ENCODE assay signal across 12 mouse cellular contexts in the genomic region with DNA sequence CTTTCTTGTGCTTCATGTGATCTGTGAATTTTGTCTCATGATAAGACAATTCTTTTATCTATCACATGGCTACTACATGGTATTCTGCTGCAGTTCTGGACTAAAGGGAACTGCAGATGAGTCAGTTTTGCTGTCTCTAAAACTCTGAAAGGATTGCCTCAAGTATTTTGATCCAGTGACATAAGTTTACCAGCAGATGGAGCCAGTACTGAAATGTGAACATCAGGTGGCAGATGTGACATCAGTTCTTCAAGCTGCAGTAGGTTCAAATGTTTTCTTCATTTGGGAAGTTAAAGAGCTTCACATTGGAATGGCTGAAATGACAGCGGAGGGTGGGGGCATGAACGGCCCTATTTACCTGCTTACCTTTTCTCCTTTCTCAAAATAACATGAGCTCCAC.
DNase-seq lines count a peak whose midpoint lies in the region; ATAC-seq and TF ChIP-seq lines count a peak whose summit lies in the region.
"Had no signal": no experiment of that assay in that cellular context is flagged by ENCODE, and none has a peak within 500 bp of the region (broad histone marks: within the 10 kb centered on the region; RNA-seq: fewer than 3 reads in every experiment).

No protein-coding gene starts in this region.

- H3K27me3 ChIP-seq in liver, adult 2 months (ENCODE audit: control insufficient read depth, insufficient read depth, low read length): no peaks in the 10 kb centered on the region
- no peaks in the 10 kb centered on the region for H3K27me3 ChIP-seq in liver, embryonic 12.5 days (replicated peaks)
- H3K27me3 ChIP-seq: embryonic facial prominence, embryonic 13.5 days; heart, embryonic 13.5 days; neural tube, embryonic 13.5 days had no signal

- TF ChIP-seq POLR2A in liver, adult 2 months (IDR thresholded peaks at IDR 0.05; ENCODE audit: extremely low read depth, insufficient read depth, low read length): no peak

- peaks cover 28% of the 10 kb centered on the region for H3K4me1 ChIP-seq in liver, adult 2 months (ENCODE audit: control insufficient read depth, insufficient read depth, low read length)
- no peaks in the 10 kb centered on the region for H3K4me1 ChIP-seq in liver, embryonic 12.5 days

- H3K9ac ChIP-seq in liver, adult 2 months (ENCODE audit: low read depth, low read length): no peak overlapping the region
- H3K9ac ChIP-seq in liver, embryonic 12.5 days: no peak overlapping the region
- H3K9ac ChIP-seq: embryonic facial prominence, embryonic 13.5 days; heart, embryonic 13.5 days; neural tube, embryonic 13.5 days had no signal

- no peak for ATAC-seq in liver, embryonic 12.5 days
- peak; percentile 81 for ATAC-seq in megakaryocyte progenitor cell, adult 5-6 weeks (replicated peaks; ENCODE audit: poor library complexity)
- no peak for ATAC-seq in cerebellum, adult (ENCODE audit: insufficient number of reproducible peaks, low FRiP score, low TSS enrichment)

- H3K36me3 ChIP-seq in liver, adult 2 months (ENCODE audit: control insufficient read depth, insufficient read depth, low read length): no peaks in the 10 kb centered on the region
- H3K36me3 ChIP-seq in liver, embryonic 12.5 days: no peaks in the 10 kb centered on the region
- H3K36me3 ChIP-seq: embryonic facial prominence, embryonic 13.5 days; heart, embryonic 13.5 days; neural tube, embryonic 13.5 days had no signal

- no peak overlapping the region for H3K4me2 ChIP-seq in liver, embryonic 12.5 days
- H3K4me2 ChIP-seq: embryonic facial prominence, embryonic 13.5 days; heart, embryonic 13.5 days; neural tube, embryonic 13.5 days had no signal

- 58% methylated on average over 2 of the region's 2 CpGs for WGBS in liver, adult 2 months
- WGBS in liver, embryonic 12.5 days (ENCODE audit: insufficient replicate concordance): 66% methylated on average over 2 of the region's 2 CpGs

- peak; percentile 27; the same call in 1 of the 2 replicates for TF ChIP-seq CTCF in liver, adult 2 months (IDR thresholded peaks at IDR 0.05; ENCODE audit: low read depth, low read length)

- H3K79me2 ChIP-seq in liver, adult 2 months (ENCODE audit: control insufficient read depth, insufficient read depth, low read length): no peaks in the 10 kb centered on the region

- H3K4me3 ChIP-seq in liver, adult 2 months (ENCODE audit: insufficient read depth, low read depth, low read length): no peak overlapping the region
- no peak overlapping the region for H3K4me3 ChIP-seq in liver, embryonic 12.5 days
- H3K4me3 ChIP-seq: embryonic facial prominence, embryonic 13.5 days; heart, embryonic 13.5 days; neural tube, embryonic 13.5 days had no signal

- no peak overlapping the region for H3K27ac ChIP-seq in liver, adult 2 months (replicated peaks; ENCODE audit: insufficient read depth, low read depth, low read length)
- no peak overlapping the region for H3K27ac ChIP-seq in liver, embryonic 12.5 days
- H3K27ac ChIP-seq: embryonic facial prominence, embryonic 13.5 days; heart, embryonic 13.5 days; neural tube, embryonic 13.5 days had no signal

- H3K9me3 ChIP-seq in liver, embryonic 12.5 days (replicated peaks): no peaks in the 10 kb centered on the region
- H3K9me3 ChIP-seq: embryonic facial prominence, embryonic 13.5 days; heart, embryonic 13.5 days; neural tube, embryonic 13.5 days had no signal

- DNase-seq in cerebellum, adult 9-10 months: peak; percentile 12
- DNase-seq in cerebellum, adult 18-20 months: no peak
- peak; percentile 66 for DNase-seq in liver, adult 2 months (ENCODE audit: extremely low read depth, low read depth, low spot score)
- peak; percentile 53 for DNase-seq in adipocyte (ENCODE audit: low spot score)
- DNase-seq in frontal cortex, postnatal 25 days (ENCODE audit: low spot score in 2 of 2): no peak
- DNase-seq: thymus, postnatal 25 days had no signal

Comparison
In these comparisons a context has a peak if more than half of its experiments do, and no peak if none do; other contexts are left out.
1. DNase-seq: peak in cerebellum, adult 9-10 months (single experiment), liver, adult 2 months (single experiment) and adipocyte (single experiment); none in cerebellum, adult 18-20 months (0 of 2) and frontal cortex, postnatal 25 days (0 of 2).